Mouse (Mus musculus) hindbrain, embryonic 16.5 days (tissue): ENCODE results near the gene Kctd10. TPM values are rescaled to one million over a fixed set of nuclear protein-coding genes. Genes with fewer than 3 reads are reported as not detected.

Source experiments
- ATAC-seq: fragments of 200-750 bp; cut with Nextera tagmentation; 2 replicates; pipeline ENCODE4 v1.8.0; 2017; ENCODE audit warnings: moderate TSS enrichment, moderate library complexity
- H3K27ac ChIP-seq: fragments of 300-500 bp; sonication (generic); 2 replicates; pipeline ENCODE4 v1.5.1; 2014; ENCODE audit warnings: low read depth, mild to moderate bottlenecking, control low read depth, low read length, moderate library complexity
- H3K27me3 ChIP-seq: fragments of 300-500 bp; sonication (generic); replicated peaks from 2 replicates; pipeline ENCODE4 v1.6.1; 2014; ENCODE audit warnings: low read length; ENCODE audit not compliant: control insufficient read depth, insufficient read depth
- H3K36me3 ChIP-seq: fragments of 300-500 bp; sonication (generic); 2 replicates; pipeline ENCODE4 v1.6.1; 2014; ENCODE audit warnings: mild to moderate bottlenecking, low read length, moderate library complexity, mixed read lengths; ENCODE audit not compliant: control insufficient read depth, insufficient read depth
- H3K4me1 ChIP-seq: fragments of 300-500 bp; sonication (generic); 2 replicates; pipeline ENCODE4 v1.6.1; 2014; ENCODE audit warnings: low read depth, low read length; ENCODE audit not compliant: control insufficient read depth, insufficient read depth
- H3K4me2 ChIP-seq: fragments of 300-500 bp; sonication (generic); 2 replicates; pipeline ENCODE4 v1.6.1; 2014; ENCODE audit warnings: mild to moderate bottlenecking, low read length, control low read depth, moderate library complexity
- H3K4me3 ChIP-seq: fragments of 300-500 bp; sonication (generic); 2 replicates; pipeline ENCODE4 v1.5.1; 2014; ENCODE audit warnings: mild to moderate bottlenecking, low read length, control low read depth, moderate library complexity
- H3K9ac ChIP-seq: fragments of 300-500 bp; sonication (generic); 2 replicates; pipeline ENCODE4 v1.6.1; 2014; ENCODE audit warnings: low read depth, mild to moderate bottlenecking, control low read depth, low read length, moderate library complexity
- H3K9me3 ChIP-seq: fragments of 300-500 bp; sonication (generic); 2 replicates; pipeline ENCODE4 v1.6.1; 2014; ENCODE audit warnings: mild to moderate bottlenecking, low read length, moderate library complexity; ENCODE audit not compliant: control insufficient read depth
- WGBS: fragments of 180-500 bp; shearing (Covaris S2); extraction: QIAGEN DNeasy Blood & Tissue Kit; methylation state at CpG from one replicate; pipeline ENCODE4 v1.1.7; 2014; 5-methylcytosine and 5-hydroxymethylcytosine counted together
- polyA plus RNA-seq: library from polyadenylated mRNA; unstranded; fragments of >200 nt; fragmentation: Nextera tagmentation; extraction: Ambion mirVana; gene quantifications from 2 replicates; pipeline ENCODE4 v1.2.1, GENCODE M21; 2015

Gene Kctd10
- polyA plus RNA-seq: 59.3 and 70.1 TPM in 2 replicates

- no peaks in the 10 kb centered on the region for H3K9me3 ChIP-seq
- peak within 1 kb of the TSS; percentile 92 for H3K27ac ChIP-seq
- H3K4me1 ChIP-seq: peaks cover 34% of the 10 kb centered on the region
- peak within 1 kb of the TSS; percentile 87 for H3K4me2 ChIP-seq
- no peaks in the 10 kb centered on the region for H3K27me3 ChIP-seq
- peak within 1 kb of the TSS; percentile 84 for H3K4me3 ChIP-seq
- ATAC-seq: peak; percentile 96
- peaks cover 3% of the 10 kb centered on the region; the same call in 1 of the 2 replicates for H3K36me3 ChIP-seq
- WGBS: under 1% methylated on average over 68 of the region's 74 CpGs
- peak within 1 kb of the TSS; percentile 92 for H3K9ac ChIP-seq
Observed at GRCm38 (mm10) chr5:114380209-114381012, at the start of gene Kctd10, which contains the start of gene Ube3b. TSS of gene Kctd10 (minus strand) at chr5:114380508. TSS of gene Ube3b (plus strand) at chr5:114380607.

GRCm38 (mm10) chr5:114429781-114430180, 49.5 kb upstream of the Kctd10 start:
- ATAC-seq: no peak
- Histone ChIP-seq H3K9ac (no peak overlapping the region), H3K27me3 (no peaks in the 10 kb centered on the region), H3K4me1 (peaks cover 5% of the 10 kb centered on the region), H3K9me3 (no peaks in the 10 kb centered on the region), H3K4me2 (no peak overlapping the region), H3K4me3 (no peak overlapping the region), H3K27ac (no peak overlapping the region), H3K36me3 (no peaks in the 10 kb centered on the region)
- WGBS: 86% methylated on average over 7 of the region's 7 CpGs

GRCm38 (mm10) chr5:114428621-114429020, 48.3 kb upstream of the Kctd10 start:
- peak; percentile 50 for ATAC-seq
- no peaks in the 10 kb centered on the region for H3K36me3 ChIP-seq
- WGBS: 53% methylated on average over 18 of the region's 18 CpGs
- H3K4me1 ChIP-seq: peaks cover 7% of the 10 kb centered on the region
- H3K9me3 ChIP-seq: no peaks in the 10 kb centered on the region
- H3K4me3 ChIP-seq: no peak overlapping the region
- no peak overlapping the region for H3K9ac ChIP-seq
- no peaks in the 10 kb centered on the region for H3K27me3 ChIP-seq
- peak overlapping the region; percentile 30 for H3K27ac ChIP-seq
- no peak overlapping the region for H3K4me2 ChIP-seq

- Histone ChIP-seq H3K9me3 (no peaks in the 10 kb centered on the region), H3K27me3 (no peaks in the 10 kb centered on the region), H3K27ac (no peak overlapping the region), H3K4me2 (no peak overlapping the region), H3K4me1 (peaks cover 10% of the 10 kb centered on the region), H3K9ac (no peak overlapping the region), H3K4me3 (no peak overlapping the region), H3K36me3 (no peaks in the 10 kb centered on the region)
- WGBS: 50% methylated on average over 6 of the region's 6 CpGs
- ATAC-seq: no peak
Observed at GRCm38 (mm10) chr5:114426732-114427131, 46.4 kb upstream of the Kctd10 start.

- Histone ChIP-seq H3K27ac (no peak overlapping the region), H3K27me3 (no peaks in the 10 kb centered on the region), H3K4me1 (peaks cover 10% of the 10 kb centered on the region), H3K4me2 (no peak overlapping the region), H3K9ac (no peak overlapping the region), H3K36me3 (peaks cover 18% of the 10 kb centered on the region), H3K4me3 (no peak overlapping the region), H3K9me3 (no peaks in the 10 kb centered on the region)
- WGBS: 46% methylated on average over 5 of the region's 5 CpGs
- ATAC-seq: peak; percentile 40; the same call in 1 of the 2 replicates
Observed at GRCm38 (mm10) chr5:114423961-114424360, 43.7 kb upstream of the Kctd10 start.

GRCm38 (mm10) chr5:114422591-114422990, 42.3 kb upstream of the Kctd10 start:
- WGBS: 39% methylated on average over 5 of the region's 5 CpGs
- Histone ChIP-seq H3K27ac (no peak overlapping the region), H3K27me3 (no peaks in the 10 kb centered on the region), H3K4me3 (no peak overlapping the region), H3K9ac (no peak overlapping the region), H3K4me1 (peaks cover 5% of the 10 kb centered on the region; the same call in 1 of the 2 replicates), H3K4me2 (no peak overlapping the region), H3K36me3 (peaks cover 26% of the 10 kb centered on the region), H3K9me3 (no peaks in the 10 kb centered on the region)
- ATAC-seq: no peak

- peaks cover 28% of the 10 kb centered on the region for H3K36me3 ChIP-seq
- no peak overlapping the region for H3K4me2 ChIP-seq
- H3K9ac ChIP-seq: no peak overlapping the region
- H3K27ac ChIP-seq: no peak overlapping the region
- H3K27me3 ChIP-seq: no peaks in the 10 kb centered on the region
- no peaks in the 10 kb centered on the region for H3K9me3 ChIP-seq
- peaks cover 5% of the 10 kb centered on the region; the same call in 1 of the 2 replicates for H3K4me1 ChIP-seq
- 78% methylated on average over 11 of the region's 11 CpGs for WGBS
- H3K4me3 ChIP-seq: no peak overlapping the region
- ATAC-seq: no peak
Observed at GRCm38 (mm10) chr5:114421561-114422298, 41.4 kb upstream of the Kctd10 start.

GRCm38 (mm10) chr5:114418541-114418940, 38.2 kb upstream of the Kctd10 start:
- Histone ChIP-seq H3K36me3 (peaks cover 44% of the 10 kb centered on the region), H3K4me3 (no peak overlapping the region), H3K27me3 (no peaks in the 10 kb centered on the region), H3K9ac (no peak overlapping the region), H3K27ac (no peak overlapping the region), H3K4me2 (no peak overlapping the region), H3K4me1 (peaks cover 2% of the 10 kb centered on the region; the same call in 1 of the 2 replicates), H3K9me3 (no peaks in the 10 kb centered on the region)
- WGBS: 85% methylated on average over 8 of the region's 8 CpGs
- no peak for ATAC-seq

- no peak overlapping the region for H3K27ac ChIP-seq
- no peaks in the 10 kb centered on the region for H3K4me1 ChIP-seq
- no peak overlapping the region for H3K4me3 ChIP-seq
- 92% methylated on average over 8 of the region's 8 CpGs for WGBS
- H3K9me3 ChIP-seq: no peaks in the 10 kb centered on the region
- ATAC-seq: no peak
- H3K27me3 ChIP-seq: no peaks in the 10 kb centered on the region
- no peak overlapping the region for H3K9ac ChIP-seq
- peaks cover 56% of the 10 kb centered on the region for H3K36me3 ChIP-seq
- no peak overlapping the region for H3K4me2 ChIP-seq
Observed at GRCm38 (mm10) chr5:114416855-114417254, 36.5 kb upstream of the Kctd10 start.
